Mouse (Mus musculus): ENCODE results near the gene 2010111I01Rik. TPM values are rescaled to one million over a fixed set of nuclear protein-coding genes. Genes with fewer than 3 reads are reported as not detected.

2010111I01Rik gene
- polyA plus RNA-seq, 1 experiment from 2014 or later, result 80.8 TPM

DNA sequence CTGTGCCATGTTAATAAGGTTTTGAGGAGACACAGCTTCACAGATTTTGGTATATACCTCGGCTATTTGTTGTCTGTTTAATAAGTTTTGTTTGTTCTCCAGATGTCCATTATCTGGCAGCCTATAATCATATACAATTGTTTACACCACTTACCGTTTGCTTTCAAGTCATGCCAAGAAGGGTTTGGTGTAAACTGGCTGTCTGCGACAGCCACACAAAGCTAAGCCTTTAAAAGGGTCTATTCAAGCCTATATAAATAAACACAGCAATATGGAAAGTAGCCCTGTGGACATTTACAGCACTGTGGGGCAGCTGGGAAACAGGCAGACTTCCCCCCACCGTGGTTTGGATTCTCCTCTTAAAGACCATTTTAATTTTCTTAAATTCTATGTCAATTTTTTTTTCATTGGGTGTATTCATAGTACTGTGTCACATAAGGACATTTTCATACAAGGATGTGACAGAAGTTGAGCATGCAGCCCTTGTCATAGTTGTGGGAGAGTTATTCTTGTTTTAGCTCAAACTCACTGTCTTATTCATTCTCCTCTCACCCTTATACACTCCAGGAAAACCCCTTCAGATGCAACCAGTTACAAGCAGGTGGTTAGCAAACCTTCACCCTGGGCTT is 15.0 kb upstream of the 2010111I01Rik start:
- no peak for ATAC-seq (ENCODE audit: insufficient read depth, low FRiP score, low TSS enrichment)
- no peaks in the 10 kb centered on the region for H3K4me1 ChIP-seq (ENCODE audit: control insufficient read depth, insufficient read depth, low read length)
- H3K27me3 ChIP-seq (ENCODE audit: control insufficient read depth, insufficient read depth, low read length), result no peaks in the 10 kb centered on the region
- H3K27ac ChIP-seq (ENCODE audit: low read depth, low read length), result no peak overlapping the region
- no peak overlapping the region for H3K9ac ChIP-seq (ENCODE audit: low read length)
- no peak overlapping the region for H3K4me2 ChIP-seq (ENCODE audit: low read depth)
- no peak for DNase-seq (ENCODE audit: low spot score)
- 63% methylated on average over 4 of the region's 4 CpGs for WGBS
- no peaks in the 10 kb centered on the region for H3K36me3 ChIP-seq (ENCODE audit: control insufficient read depth, insufficient read depth, low read length)
- H3K4me3 ChIP-seq (ENCODE audit: low read depth, low read length), result no peak overlapping the region
- no peaks in the 10 kb centered on the region for H3K9me3 ChIP-seq (ENCODE audit: control insufficient read depth, low read length)

DNA sequence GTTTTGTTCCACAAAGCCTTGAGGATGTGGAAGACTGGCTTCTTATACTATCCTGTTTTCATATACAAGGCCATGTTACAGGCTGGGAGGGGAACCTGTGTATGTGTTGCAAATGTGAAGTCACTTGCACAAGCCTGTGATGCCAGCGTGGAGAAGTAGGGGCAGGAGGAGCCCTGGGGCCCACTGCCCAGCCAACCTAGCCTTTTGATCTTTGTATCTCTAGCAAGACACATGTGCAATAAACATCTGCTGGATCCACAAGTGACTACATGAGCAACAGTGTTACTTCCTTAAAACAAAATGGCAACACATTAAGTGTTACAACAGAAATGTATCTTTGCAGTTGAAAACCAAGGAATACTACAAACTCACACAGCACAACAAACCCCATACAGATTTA is 13.1 kb upstream of the 2010111I01Rik start:
- no peak for DNase-seq (ENCODE audit: low spot score)
- Histone ChIP-seq H3K27ac (ENCODE audit: low read depth, low read length) (no peak overlapping the region), H3K4me2 (ENCODE audit: low read depth) (no peak overlapping the region), H3K9me3 (ENCODE audit: control insufficient read depth, low read length) (no peaks in the 10 kb centered on the region), H3K4me1 (ENCODE audit: control insufficient read depth, insufficient read depth, low read length) (no peaks in the 10 kb centered on the region), H3K36me3 (ENCODE audit: control insufficient read depth, insufficient read depth, low read length) (no peaks in the 10 kb centered on the region), H3K4me3 (ENCODE audit: low read depth, low read length) (no peak overlapping the region), H3K9ac (ENCODE audit: low read length) (no peak overlapping the region), H3K27me3 (ENCODE audit: control insufficient read depth, insufficient read depth, low read length) (no peaks in the 10 kb centered on the region)
- 67% methylated on average over 1 of the region's 1 CpGs for WGBS
- no peak for ATAC-seq (ENCODE audit: insufficient read depth, low FRiP score, low TSS enrichment)

DNA sequence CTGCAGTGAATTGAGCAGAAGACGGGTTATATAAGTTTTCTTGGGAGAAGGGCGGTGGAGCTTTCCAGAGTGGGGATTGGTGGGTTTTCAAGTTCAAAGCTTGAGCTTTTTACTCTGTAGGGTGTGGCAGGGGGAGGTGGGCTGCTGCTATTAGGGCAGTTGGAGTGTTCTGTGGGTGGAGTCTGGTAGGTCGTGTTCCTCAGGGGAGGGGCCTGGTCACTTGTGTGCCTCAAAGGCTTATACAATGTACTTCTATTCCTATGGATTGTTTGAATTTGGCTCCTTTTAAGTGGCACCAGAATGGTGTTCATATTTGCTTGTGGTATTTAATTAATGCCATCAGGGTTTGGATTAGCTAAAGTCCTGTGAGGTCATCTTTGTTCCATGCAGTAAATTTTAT is 12.6 kb upstream of the 2010111I01Rik start:
- no peaks in the 10 kb centered on the region for H3K27me3 ChIP-seq (ENCODE audit: control insufficient read depth, insufficient read depth, low read length)
- no peak overlapping the region for H3K9ac ChIP-seq (ENCODE audit: low read length)
- H3K36me3 ChIP-seq (ENCODE audit: control insufficient read depth, insufficient read depth, low read length), result no peaks in the 10 kb centered on the region
- no peak overlapping the region for H3K27ac ChIP-seq (ENCODE audit: low read depth, low read length)
- no peak for ATAC-seq (ENCODE audit: insufficient read depth, low FRiP score, low TSS enrichment)
- no peak for DNase-seq (ENCODE audit: low spot score)
- 78% methylated on average over 3 of the region's 3 CpGs for WGBS
- H3K4me3 ChIP-seq (ENCODE audit: low read depth, low read length), result no peak overlapping the region
- no peaks in the 10 kb centered on the region for H3K4me1 ChIP-seq (ENCODE audit: control insufficient read depth, insufficient read depth, low read length)
- H3K4me2 ChIP-seq (ENCODE audit: low read depth), result no peak overlapping the region
- H3K9me3 ChIP-seq (ENCODE audit: control insufficient read depth, low read length), result no peaks in the 10 kb centered on the region

DNA sequence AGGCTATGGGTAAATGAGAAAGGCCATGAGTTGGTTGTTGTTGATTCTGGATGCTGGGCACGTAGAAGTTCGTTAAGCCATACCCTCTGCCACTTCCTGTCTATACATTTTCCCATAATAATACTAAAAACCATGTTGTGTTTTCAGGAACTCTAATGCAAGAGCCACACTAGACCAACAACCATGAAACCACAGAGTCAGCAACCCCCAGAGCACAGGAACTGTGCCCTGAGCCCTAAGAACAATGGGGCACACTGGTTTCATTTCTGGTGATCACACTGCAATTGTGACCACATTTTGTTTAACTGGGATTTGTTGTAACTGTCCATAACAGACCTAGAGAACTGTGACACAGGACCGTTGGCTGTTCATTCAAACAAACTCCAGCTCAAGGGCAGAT is 12.1 kb upstream of the 2010111I01Rik start:
- Histone ChIP-seq H3K36me3 (ENCODE audit: control insufficient read depth, insufficient read depth, low read length) (no peaks in the 10 kb centered on the region), H3K4me2 (ENCODE audit: low read depth) (no peak overlapping the region), H3K4me3 (ENCODE audit: low read depth, low read length) (no peak overlapping the region), H3K9ac (ENCODE audit: low read length) (no peak overlapping the region), H3K27me3 (ENCODE audit: control insufficient read depth, insufficient read depth, low read length) (no peaks in the 10 kb centered on the region), H3K9me3 (ENCODE audit: control insufficient read depth, low read length) (no peaks in the 10 kb centered on the region), H3K4me1 (ENCODE audit: control insufficient read depth, insufficient read depth, low read length) (no peaks in the 10 kb centered on the region), H3K27ac (ENCODE audit: low read depth, low read length) (no peak overlapping the region)
- ATAC-seq (ENCODE audit: insufficient read depth, low FRiP score, low TSS enrichment) (no peak), DNase-seq (ENCODE audit: low spot score) (no peak)
- 88% methylated on average over 3 of the region's 3 CpGs for WGBS

DNA sequence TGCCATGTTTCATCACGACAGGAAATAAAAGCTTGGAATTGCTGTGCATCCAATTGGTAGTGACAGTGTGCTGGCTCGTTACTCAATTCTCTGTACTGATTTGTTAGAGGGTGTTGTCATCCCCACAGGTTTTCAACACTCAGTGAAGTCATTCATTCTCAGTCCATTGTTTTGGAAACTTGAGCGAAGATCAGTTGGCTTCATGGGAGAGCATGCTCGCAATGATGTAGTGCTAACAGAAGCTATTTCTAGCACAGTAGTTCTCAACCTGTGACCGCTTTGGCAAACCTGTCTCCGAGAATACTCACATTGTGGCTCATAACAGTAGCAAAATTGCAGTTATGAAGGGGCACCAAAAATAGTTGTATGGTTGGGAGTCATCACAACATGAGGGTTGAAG is 8.7 kb upstream of the 2010111I01Rik start:
- WGBS, result 92% methylated on average over 6 of the region's 6 CpGs
- Histone ChIP-seq H3K36me3 (ENCODE audit: control insufficient read depth, insufficient read depth, low read length) (no peaks in the 10 kb centered on the region), H3K4me3 (ENCODE audit: low read depth, low read length) (no peak overlapping the region), H3K4me1 (ENCODE audit: control insufficient read depth, insufficient read depth, low read length) (no peaks in the 10 kb centered on the region), H3K27me3 (ENCODE audit: control insufficient read depth, insufficient read depth, low read length) (no peaks in the 10 kb centered on the region), H3K4me2 (ENCODE audit: low read depth) (no peak overlapping the region), H3K9ac (ENCODE audit: low read length) (no peak overlapping the region), H3K27ac (ENCODE audit: low read depth, low read length) (no peak overlapping the region), H3K9me3 (ENCODE audit: control insufficient read depth, low read length) (no peaks in the 10 kb centered on the region)
- DNase-seq (ENCODE audit: low spot score), result no peak
- ATAC-seq (ENCODE audit: insufficient read depth, low FRiP score, low TSS enrichment), result no peak

DNA sequence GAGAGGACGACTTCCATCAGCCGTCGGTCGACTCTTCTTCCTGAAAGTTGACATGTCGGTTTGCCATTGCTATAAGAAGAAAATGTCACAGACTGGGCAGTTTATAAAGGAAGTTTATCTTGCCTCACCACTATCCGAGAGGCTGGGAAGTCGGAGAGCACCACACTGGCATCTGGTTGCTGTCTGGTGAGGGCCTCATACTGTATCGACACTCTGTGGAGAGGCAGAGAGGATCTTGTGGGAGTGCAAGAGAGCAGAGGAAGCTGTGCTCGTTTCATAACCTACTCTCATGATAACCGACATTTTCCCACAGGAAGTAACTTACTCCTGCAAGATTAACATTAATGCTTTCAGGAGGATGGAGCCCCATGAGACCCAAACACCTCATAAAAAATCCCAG is 7.9 kb upstream of the 2010111I01Rik start:
- no peak overlapping the region for H3K4me3 ChIP-seq (ENCODE audit: low read depth, low read length)
- no peaks in the 10 kb centered on the region for H3K4me1 ChIP-seq (ENCODE audit: control insufficient read depth, insufficient read depth, low read length)
- no peaks in the 10 kb centered on the region for H3K36me3 ChIP-seq (ENCODE audit: control insufficient read depth, insufficient read depth, low read length)
- no peak overlapping the region for H3K9ac ChIP-seq (ENCODE audit: low read length)
- H3K27me3 ChIP-seq (ENCODE audit: control insufficient read depth, insufficient read depth, low read length), result no peaks in the 10 kb centered on the region
- no peak overlapping the region for H3K4me2 ChIP-seq (ENCODE audit: low read depth)
- H3K9me3 ChIP-seq (ENCODE audit: control insufficient read depth, low read length), result no peaks in the 10 kb centered on the region
- 79% methylated on average over 10 of the region's 10 CpGs for WGBS
- ATAC-seq (ENCODE audit: insufficient read depth, low FRiP score, low TSS enrichment) (no peak), DNase-seq (ENCODE audit: low spot score) (no peak)
- H3K27ac ChIP-seq (ENCODE audit: low read depth, low read length), result no peak overlapping the region

DNA sequence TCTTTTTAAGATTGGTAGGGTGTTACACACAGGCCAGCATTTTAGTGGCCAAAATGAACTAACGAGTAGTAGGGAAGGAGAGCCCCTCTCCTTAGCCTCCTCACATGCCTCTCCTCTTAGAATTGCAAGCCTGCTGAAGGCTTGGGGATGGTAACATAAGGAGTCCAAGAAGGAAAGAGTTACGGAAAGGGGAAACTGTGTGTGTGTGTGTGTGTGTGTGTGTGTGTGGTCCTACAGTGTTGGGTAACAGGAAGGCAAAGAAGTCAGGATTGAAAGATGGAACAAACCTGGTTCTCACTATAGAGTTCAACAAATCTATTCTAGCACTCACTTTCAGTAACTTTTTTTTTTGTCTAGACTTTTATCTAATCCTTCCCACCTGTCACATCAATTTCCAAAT is 1.3 kb upstream of the 2010111I01Rik start:
- Histone ChIP-seq H3K4me2 (ENCODE audit: low read depth) (no peak overlapping the region), H3K36me3 (ENCODE audit: control insufficient read depth, insufficient read depth, low read length) (no peaks in the 10 kb centered on the region), H3K27ac (ENCODE audit: low read depth, low read length) (no peak overlapping the region), H3K4me3 (ENCODE audit: low read depth, low read length) (no peak overlapping the region), H3K4me1 (ENCODE audit: control insufficient read depth, insufficient read depth, low read length) (peaks cover 2% of the 10 kb centered on the region; the same call in 1 of the 2 replicates), H3K9me3 (ENCODE audit: control insufficient read depth, low read length) (no peaks in the 10 kb centered on the region), H3K27me3 (ENCODE audit: control insufficient read depth, insufficient read depth, low read length) (no peaks in the 10 kb centered on the region), H3K9ac (ENCODE audit: low read length) (no peak overlapping the region)
- DNase-seq (ENCODE audit: low spot score) (no peak), ATAC-seq (ENCODE audit: insufficient read depth, low FRiP score, low TSS enrichment) (no peak)
- WGBS, result 78% methylated on average over 2 of the region's 2 CpGs

DNA sequence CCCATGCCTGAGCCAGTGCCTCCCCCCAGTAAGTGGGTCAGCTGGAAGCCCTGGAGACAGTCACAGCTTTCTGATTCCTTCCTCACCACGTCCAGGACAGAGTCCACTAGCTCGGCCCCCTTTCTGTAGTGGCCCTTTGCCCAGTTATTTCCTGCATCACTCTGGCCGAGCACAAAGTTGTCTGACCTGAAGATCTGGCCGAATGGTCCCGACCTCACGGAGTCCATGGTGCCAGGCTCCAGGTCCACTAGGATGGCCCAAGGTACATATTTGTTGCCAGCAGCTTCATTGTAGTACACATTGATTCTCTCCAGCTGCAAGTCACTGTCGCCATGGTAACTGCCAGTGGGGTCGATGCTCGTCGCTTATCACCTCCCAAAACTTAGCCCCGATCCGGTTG is 3.5 kb downstream of the 2010111I01Rik start:
- Histone ChIP-seq H3K4me3 (ENCODE audit: low read depth, low read length) (no peak overlapping the region), H3K9ac (ENCODE audit: low read length) (no peak overlapping the region), H3K9me3 (ENCODE audit: control insufficient read depth, low read length) (no peaks in the 10 kb centered on the region), H3K27ac (ENCODE audit: low read depth, low read length) (no peak overlapping the region), H3K36me3 (ENCODE audit: control insufficient read depth, insufficient read depth, low read length) (no peaks in the 10 kb centered on the region), H3K4me1 (ENCODE audit: control insufficient read depth, insufficient read depth, low read length) (peaks cover 2% of the 10 kb centered on the region; the same call in 1 of the 2 replicates), H3K4me2 (ENCODE audit: low read depth) (no peak overlapping the region), H3K27me3 (ENCODE audit: control insufficient read depth, insufficient read depth, low read length) (no peaks in the 10 kb centered on the region)
- DNase-seq (ENCODE audit: low spot score) (no peak), ATAC-seq (ENCODE audit: insufficient read depth, low FRiP score, low TSS enrichment) (no peak)
- 89% methylated on average over 12 of the region's 12 CpGs for WGBS

DNA sequence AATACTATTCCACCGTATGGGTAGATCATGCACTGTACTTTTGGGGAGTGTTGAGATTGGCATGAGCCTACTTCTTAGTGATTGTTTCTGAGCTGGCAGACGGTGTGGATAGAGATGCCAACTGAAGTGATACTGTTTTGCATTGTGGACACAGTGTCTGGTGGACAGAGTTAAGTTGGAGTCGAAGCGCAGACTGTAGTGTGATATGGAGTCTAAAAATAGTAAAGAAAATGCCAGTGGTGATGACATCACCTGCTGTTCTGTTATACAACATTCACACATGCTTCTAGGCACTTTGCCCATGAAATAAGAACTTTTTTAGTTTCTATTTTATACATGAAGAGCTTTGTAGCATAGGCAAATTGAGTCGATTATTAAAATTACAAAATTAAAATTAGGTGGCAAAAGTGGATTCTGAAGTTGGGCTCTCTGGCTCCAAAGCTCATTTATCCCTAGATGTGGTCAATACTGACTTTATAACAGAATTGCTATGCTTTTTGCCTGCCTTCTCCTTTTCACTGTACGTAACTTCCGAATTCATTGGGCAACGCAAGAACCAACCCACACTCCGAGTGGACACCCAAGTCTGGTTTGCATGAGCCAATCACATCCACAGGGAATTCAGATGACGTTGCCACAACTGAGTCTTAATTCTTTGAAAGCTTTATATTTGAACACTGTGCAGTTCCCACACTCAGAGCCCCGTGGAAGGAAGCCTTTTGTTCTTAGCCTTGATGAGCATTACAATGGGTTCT is 6.0 kb downstream of the 2010111I01Rik start:
- Histone ChIP-seq H3K9ac (ENCODE audit: low read length) (no peak overlapping the region), H3K9me3 (ENCODE audit: control insufficient read depth, low read length) (no peaks in the 10 kb centered on the region), H3K36me3 (ENCODE audit: control insufficient read depth, insufficient read depth, low read length) (no peaks in the 10 kb centered on the region), H3K27me3 (ENCODE audit: control insufficient read depth, insufficient read depth, low read length) (no peaks in the 10 kb centered on the region), H3K4me2 (ENCODE audit: low read depth) (no peak overlapping the region), H3K4me1 (ENCODE audit: control insufficient read depth, insufficient read depth, low read length) (no peaks in the 10 kb centered on the region), H3K27ac (ENCODE audit: low read depth, low read length) (no peak overlapping the region), H3K4me3 (ENCODE audit: low read depth, low read length) (no peak overlapping the region)
- 84% methylated on average over 11 of the region's 11 CpGs for WGBS
- no peak for DNase-seq (ENCODE audit: low spot score)
- ATAC-seq (ENCODE audit: insufficient read depth, low FRiP score, low TSS enrichment), result no peak

All from neural tube, embryonic 11.5 days (tissue).